Mouse (Mus musculus) limb, embryonic 13.5 days (tissue): ENCODE data around the gene Eif2ak3. TPM values are rescaled to one million over a fixed set of nuclear protein-coding genes. Genes with fewer than 3 reads are reported as not detected.

Experiments used
- ATAC-seq: fragments of 200-750 bp; cut with Nextera tagmentation; 2 replicates; pipeline ENCODE4 v1.8.0; 2017; ENCODE audit warnings: low read depth, moderate number of reproducible peaks, moderate TSS enrichment; ENCODE audit not compliant: low FRiP score
- H3K27ac ChIP-seq: fragments of 300-500 bp; sonication (generic); 2 replicates; pipeline ENCODE4 v1.5.1; 2015; ENCODE audit warnings: inconsistent platforms, mild to moderate bottlenecking, moderate library complexity
- H3K27me3 ChIP-seq: fragments of 300-500 bp; sonication (generic); 2 replicates; pipeline ENCODE4 v1.6.1; 2015; ENCODE audit warnings: mild to moderate bottlenecking, inconsistent platforms
- H3K36me3 ChIP-seq: fragments of 300-500 bp; sonication (generic); 2 replicates; pipeline ENCODE4 v1.6.1; 2015; ENCODE audit warnings: inconsistent platforms, mild to moderate bottlenecking, moderate library complexity
- H3K4me1 ChIP-seq: fragments of 300-500 bp; sonication (generic); 2 replicates; pipeline ENCODE4 v1.6.1; 2015; ENCODE audit warnings: inconsistent platforms
- H3K4me2 ChIP-seq: fragments of 300-500 bp; sonication (generic); replicated peaks from 2 replicates; pipeline ENCODE4 v1.6.1; 2015; ENCODE audit warnings: inconsistent platforms, mild to moderate bottlenecking, moderate library complexity
- H3K4me3 ChIP-seq: fragments of 300-500 bp; sonication (generic); 2 replicates; pipeline ENCODE4 v1.5.1; 2015; ENCODE audit warnings: moderate library complexity, mild to moderate bottlenecking, inconsistent platforms
- H3K9ac ChIP-seq: fragments of 300-500 bp; sonication (generic); 2 replicates; pipeline ENCODE4 v1.6.1; 2015; ENCODE audit warnings: mild to moderate bottlenecking, inconsistent platforms
- H3K9me3 ChIP-seq: fragments of 300-500 bp; sonication (generic); 2 replicates; pipeline ENCODE4 v1.6.1; 2016; ENCODE audit warnings: inconsistent platforms
- WGBS: fragments of 180-500 bp; shearing (Covaris S2); methylation state at CpG from one replicate; pipeline ENCODE4 v1.1.7; 2015; 5-methylcytosine and 5-hydroxymethylcytosine counted together
- polyA plus RNA-seq: library from polyadenylated mRNA; unstranded; fragments of >200 nt; fragmentation: Nextera tagmentation; extraction: Ambion mirVana; gene quantifications from 2 replicates; pipeline ENCODE4 v1.2.1, GENCODE M21; 2015

Eif2ak3 gene
- polyA plus RNA-seq, 1 experiment from 2014 or later: 12.8 TPM

- no peak overlapping the region for H3K4me2 ChIP-seq
- no peak for ATAC-seq
- H3K4me1 ChIP-seq: peaks cover 10% of the 10 kb centered on the region
- H3K4me3 ChIP-seq: no peak overlapping the region
- H3K9ac ChIP-seq: no peak overlapping the region
- H3K36me3 ChIP-seq: no peaks in the 10 kb centered on the region
- WGBS: 63% methylated on average over 5 of the region's 5 CpGs
- H3K9me3 ChIP-seq: no peaks in the 10 kb centered on the region
- no peaks in the 10 kb centered on the region for H3K27me3 ChIP-seq
- H3K27ac ChIP-seq: no peak overlapping the region
Observed at GRCm38 (mm10) chr6:70840281-70840680, 4.0 kb upstream of the Eif2ak3 start.

GRCm38 (mm10) chr6:70842991-70843390 is 1.3 kb upstream of the Eif2ak3 start:
- no peak for ATAC-seq
- Histone ChIP-seq H3K9ac (no peak overlapping the region), H3K4me1 (peaks cover 33% of the 10 kb centered on the region), H3K4me3 (peak overlapping the region; percentile 49), H3K4me2 (peak overlapping the region; percentile 74), H3K36me3 (no peaks in the 10 kb centered on the region), H3K27ac (no peak overlapping the region), H3K27me3 (no peaks in the 10 kb centered on the region), H3K9me3 (no peaks in the 10 kb centered on the region)
- 56% methylated on average over 5 of the region's 5 CpGs for WGBS

- Histone ChIP-seq H3K4me2 (peak overlapping the region; percentile 71), H3K9me3 (no peaks in the 10 kb centered on the region), H3K27me3 (no peaks in the 10 kb centered on the region), H3K9ac (peak overlapping the region; percentile 87), H3K36me3 (no peaks in the 10 kb centered on the region), H3K4me1 (peaks cover 39% of the 10 kb centered on the region), H3K4me3 (peak overlapping the region; percentile 90), H3K27ac (peak overlapping the region; percentile 81)
- whole genome bisulfite sequencing: 2% methylated on average over 38 of the region's 38 CpGs
- ATAC-seq: no peak
Observed at GRCm38 (mm10) chr6:70844896-70845646, 756 bp downstream of the Eif2ak3 start.

- Histone ChIP-seq H3K4me3 (0 out of 2 replicates have a peak overlapping the region, but pooled peaks have one; percentile 1), H3K4me2 (peak overlapping the region; percentile 44), H3K27me3 (no peaks in the 10 kb centered on the region), H3K4me1 (peaks cover 39% of the 10 kb centered on the region), H3K27ac (peak overlapping the region; percentile 28; the same call in 1 of the 2 replicates), H3K9me3 (no peaks in the 10 kb centered on the region), H3K36me3 (no peaks in the 10 kb centered on the region), H3K9ac (peak overlapping the region; percentile 31; the same call in 1 of the 2 replicates)
- ATAC-seq: no peak
- WGBS: 25% methylated on average over 3 of the region's 3 CpGs
Observed at GRCm38 (mm10) chr6:70847386-70847785, 3.1 kb downstream of the Eif2ak3 start.

- Histone ChIP-seq H3K4me1 (peaks cover 7% of the 10 kb centered on the region), H3K27me3 (no peaks in the 10 kb centered on the region), H3K4me3 (no peak overlapping the region), H3K27ac (no peak overlapping the region), H3K4me2 (no peak overlapping the region), H3K9me3 (no peaks in the 10 kb centered on the region), H3K9ac (no peak overlapping the region), H3K36me3 (peaks cover 2% of the 10 kb centered on the region; the same call in 1 of the 2 replicates)
- 55% methylated on average over 4 of the region's 4 CpGs for WGBS
- no peak for ATAC-seq
Observed at GRCm38 (mm10) chr6:70853371-70853770, 9.1 kb downstream of the Eif2ak3 start.

GRCm38 (mm10) chr6:70855529-70856309 is 11.4 kb downstream of the Eif2ak3 start:
- H3K36me3 ChIP-seq: peaks cover 23% of the 10 kb centered on the region
- no peak for ATAC-seq
- H3K4me2 ChIP-seq: no peak overlapping the region
- WGBS: 91% methylated on average over 13 of the region's 13 CpGs
- no peak overlapping the region for H3K27ac ChIP-seq
- no peaks in the 10 kb centered on the region for H3K9me3 ChIP-seq
- no peak overlapping the region for H3K4me3 ChIP-seq
- no peaks in the 10 kb centered on the region for H3K27me3 ChIP-seq
- 0 out of 2 replicates have a peak, but pooled peaks cover 5% of the 10 kb centered on the region for H3K4me1 ChIP-seq
- no peak overlapping the region for H3K9ac ChIP-seq

- WGBS: 81% methylated on average over 7 of the region's 7 CpGs
- Histone ChIP-seq H3K4me2 (no peak overlapping the region), H3K27me3 (no peaks in the 10 kb centered on the region), H3K36me3 (peaks cover 30% of the 10 kb centered on the region), H3K27ac (no peak overlapping the region), H3K4me3 (no peak overlapping the region), H3K9me3 (no peaks in the 10 kb centered on the region), H3K9ac (no peak overlapping the region), H3K4me1 (no peaks in the 10 kb centered on the region)
- no peak for ATAC-seq
Observed at GRCm38 (mm10) chr6:70862726-70863125, 18.4 kb downstream of the Eif2ak3 start.

- Histone ChIP-seq H3K9ac (no peak overlapping the region), H3K27ac (no peak overlapping the region), H3K9me3 (no peaks in the 10 kb centered on the region), H3K36me3 (peaks cover 19% of the 10 kb centered on the region), H3K4me2 (no peak overlapping the region), H3K27me3 (no peaks in the 10 kb centered on the region), H3K4me3 (no peak overlapping the region), H3K4me1 (no peaks in the 10 kb centered on the region)
- WGBS: 83% methylated on average over 6 of the region's 6 CpGs
- no peak for ATAC-seq
Observed at GRCm38 (mm10) chr6:70864285-70864684, 20.0 kb downstream of the Eif2ak3 start.

GRCm38 (mm10) chr6:70866761-70867160 is 22.4 kb downstream of the Eif2ak3 start:
- Histone ChIP-seq H3K4me3 (no peak overlapping the region), H3K27me3 (no peaks in the 10 kb centered on the region), H3K9me3 (no peaks in the 10 kb centered on the region), H3K4me1 (0 out of 2 replicates have a peak, but pooled peaks cover 2% of the 10 kb centered on the region), H3K9ac (no peak overlapping the region), H3K36me3 (0 out of 2 replicates have a peak, but pooled peaks cover 3% of the 10 kb centered on the region), H3K4me2 (no peak overlapping the region), H3K27ac (no peak overlapping the region)
- ATAC-seq: no peak
- 84% methylated on average over 5 of the region's 5 CpGs for WGBS

GRCm38 (mm10) chr6:70867297-70867696 is 23.0 kb downstream of the Eif2ak3 start:
- Histone ChIP-seq H3K36me3 (0 out of 2 replicates have a peak, but pooled peaks cover 3% of the 10 kb centered on the region), H3K27me3 (no peaks in the 10 kb centered on the region), H3K9ac (no peak overlapping the region), H3K27ac (no peak overlapping the region), H3K9me3 (no peaks in the 10 kb centered on the region), H3K4me2 (no peak overlapping the region), H3K4me3 (no peak overlapping the region), H3K4me1 (0 out of 2 replicates have a peak, but pooled peaks cover 2% of the 10 kb centered on the region)
- no peak for ATAC-seq
- WGBS: 99% methylated on average over 9 of the region's 9 CpGs

- Histone ChIP-seq H3K36me3 (no peaks in the 10 kb centered on the region), H3K9me3 (no peaks in the 10 kb centered on the region), H3K9ac (no peak overlapping the region), H3K4me2 (no peak overlapping the region), H3K4me1 (0 out of 2 replicates have a peak, but pooled peaks cover 2% of the 10 kb centered on the region), H3K4me3 (no peak overlapping the region), H3K27me3 (no peaks in the 10 kb centered on the region), H3K27ac (no peak overlapping the region)
- ATAC-seq: no peak
- 62% methylated on average over 14 of the region's 14 CpGs for WGBS
Observed at GRCm38 (mm10) chr6:70871511-70871980, 27.2 kb downstream of the Eif2ak3 start.

GRCm38 (mm10) chr6:70872128-70872527 is 27.8 kb downstream of the Eif2ak3 start:
- Histone ChIP-seq H3K36me3 (0 out of 2 replicates have a peak, but pooled peaks cover 6% of the 10 kb centered on the region), H3K27me3 (no peaks in the 10 kb centered on the region), H3K9me3 (no peaks in the 10 kb centered on the region), H3K4me1 (0 out of 2 replicates have a peak, but pooled peaks cover 2% of the 10 kb centered on the region), H3K4me3 (no peak overlapping the region), H3K9ac (no peak overlapping the region), H3K27ac (no peak overlapping the region), H3K4me2 (no peak overlapping the region)
- 80% methylated on average over 10 of the region's 10 CpGs for WGBS
- ATAC-seq: no peak
